Mouse (Mus musculus) E14TG2a.4 (cell line): Measurements from ENCODE around the gene Zhx3.

ENCODE experiments used
- CTCF ChIP-seq: conservative IDR thresholded peaks from 2 replicates; pipeline ENCODE4 v1.5.1; 2014; ENCODE audit warnings: low read length
- NANOG ChIP-seq: IDR thresholded peaks from 2 replicates; pipeline ENCODE4 v1.6.1; 2014; ENCODE audit warnings: borderline replicate concordance, low read length, mixed read lengths

DNA sequence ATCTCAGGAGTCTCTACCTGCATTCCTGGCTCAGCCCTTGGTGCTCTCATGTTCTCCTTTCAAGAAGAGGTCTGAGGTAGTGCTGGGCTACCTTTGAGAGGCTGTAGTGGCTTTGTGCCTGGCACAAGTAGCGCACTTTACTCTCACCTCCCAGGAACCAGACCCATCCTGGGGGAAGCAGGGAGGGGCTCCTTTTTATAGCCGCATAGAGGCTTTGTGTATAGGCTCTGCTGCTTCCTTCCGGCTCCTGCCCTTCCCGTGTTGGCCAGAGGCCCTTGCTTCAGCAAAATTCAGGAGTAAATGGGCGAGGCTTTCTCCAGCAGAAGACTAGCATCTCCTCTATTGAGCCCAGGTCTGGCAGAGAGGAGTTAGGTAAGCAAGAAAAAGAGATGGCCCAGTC, 134.4 kb downstream of the Zhx3 start:
- no peak for TF ChIP-seq CTCF
- TF ChIP-seq NANOG = no peak
